Mouse (Mus musculus) C2C12 (cell line): ENCODE data around the gene Best2.

ENCODE experiments used
- CEBPB ChIP-seq: IDR thresholded peaks from one replicate; pipeline ENCODE4 v1.6.1; 2011; ENCODE audit warnings: low read depth, mild to moderate bottlenecking, control low read depth, moderate library complexity
- CTCF ChIP-seq: IDR thresholded peaks from one replicate; pipeline ENCODE4 v1.5.1; 2011; ENCODE audit not compliant: control insufficient read depth, insufficient read depth, insufficient read length
- MYOD1 ChIP-seq: IDR thresholded peaks from one replicate; pipeline ENCODE4 v1.6.1; 2011; ENCODE audit warnings: low read depth; ENCODE audit not compliant: control insufficient read depth, insufficient read length
- USF1 ChIP-seq: IDR thresholded peaks from one replicate; pipeline ENCODE4 v1.6.1; 2011; ENCODE audit warnings: low read depth, mild to moderate bottlenecking, control low read depth, moderate library complexity

GRCm38 (mm10) chr8:84976763-84977434, 37.4 kb downstream of the Best2 start:
- TF ChIP-seq MYOD1 (no peak), CTCF (no peak), CEBPB (no peak), USF1 (no peak)
